26 mouse cellular contexts compared by ENCODE assay signal in the genomic region with DNA sequence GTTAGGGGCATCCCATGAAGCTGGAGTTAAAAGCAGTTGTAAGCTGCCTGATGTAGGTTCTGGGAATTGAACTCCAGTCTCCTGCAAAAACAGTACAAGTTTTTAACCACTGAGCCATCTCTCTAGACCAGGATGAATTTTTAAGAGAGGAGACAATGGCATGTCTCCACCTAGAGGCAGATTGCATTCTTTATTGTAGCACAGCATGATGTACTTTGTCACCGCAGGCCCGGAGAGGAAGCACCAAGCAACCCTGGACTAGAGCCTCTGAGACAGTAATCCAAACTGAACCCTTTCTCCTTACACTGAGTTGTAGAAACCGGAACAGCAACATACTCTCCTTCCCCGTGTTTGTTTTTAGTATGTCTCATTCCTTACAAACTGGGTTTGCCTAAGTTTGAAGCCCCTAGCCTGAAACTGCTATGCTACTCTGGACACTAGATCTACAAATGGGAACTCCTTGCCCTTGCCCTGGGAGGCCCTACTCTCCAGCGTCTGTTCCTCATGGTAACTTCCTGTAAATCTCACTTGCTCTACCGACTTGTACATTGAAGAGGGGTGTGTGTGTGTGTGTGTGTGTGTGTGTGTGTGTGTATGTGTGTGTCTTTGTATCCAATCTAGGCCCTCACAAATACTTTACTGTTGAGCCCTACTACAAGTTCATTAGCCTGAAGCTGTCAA. TPM values are rescaled to one million over a fixed set of nuclear protein-coding genes. Genes with fewer than 3 reads are reported as not detected.
A peak's percentile ranks its signal among the peaks of the same experiment; 100 is the strongest.
DNase-seq lines count a peak whose midpoint lies in the region; ATAC-seq and TF ChIP-seq lines count a peak whose summit lies in the region.
"Had no signal": no experiment of that assay in that cellular context is flagged by ENCODE, and none has a peak within 500 bp of the region (broad histone marks: within the 10 kb centered on the region; RNA-seq: fewer than 3 reads in every experiment).

No protein-coding gene starts in this region.

- H3K9ac ChIP-seq in heart, adult 2 months (ENCODE audit: low read depth, low read length), result no peak overlapping the region
- H3K9ac ChIP-seq in lung, embryonic 14.5 days, result no peak overlapping the region
- H3K9ac ChIP-seq: forebrain, embryonic 13.5 days; hindbrain, embryonic 12.5 days; limb, embryonic 12.5 days; neural tube, embryonic 13.5 days had no signal

- 66% methylated on average over 6 of the region's 6 CpGs for WGBS in heart, adult 2 months
- WGBS in lung, embryonic 14.5 days, result 76% methylated on average over 6 of the region's 6 CpGs

- no peak overlapping the region for H3K4me2 ChIP-seq in lung, embryonic 14.5 days
- H3K4me2 ChIP-seq: forebrain, embryonic 13.5 days; hindbrain, embryonic 12.5 days; limb, embryonic 12.5 days; neural tube, embryonic 13.5 days had no signal

- no peak for ATAC-seq in lung, embryonic 14.5 days (ENCODE audit: insufficient read depth)
- ATAC-seq in Patski, result no peak
- peak; percentile 43 for ATAC-seq in megakaryocyte progenitor cell, adult 5-6 weeks (replicated peaks; ENCODE audit: poor library complexity)
- ATAC-seq in frontal cortex, adult (ENCODE audit: low TSS enrichment), result no peak
- ATAC-seq: forebrain, embryonic 13.5 days had no signal

- H3K9me3 ChIP-seq in lung, embryonic 14.5 days (ENCODE audit: low read depth, low read length), result no peaks in the 10 kb centered on the region
- H3K9me3 ChIP-seq: forebrain, embryonic 13.5 days; hindbrain, embryonic 12.5 days; limb, embryonic 12.5 days; neural tube, embryonic 13.5 days had no signal

- DNase-seq in heart, adult 2 months, result no peak
- DNase-seq in heart, adult 18-20 months, result no peak
- no peak for DNase-seq in lung, embryonic 14.5 days
- DNase-seq in lung, postnatal 4 days, result no peak
- no peak for DNase-seq in Patski (ENCODE audit: low read depth, low spot score)
- DNase-seq in T-cell, adult 2 months (ENCODE audit: low spot score), result no peak
- DNase-seq: adrenal gland, adult 2 months; cerebellum, adult 18-20 months; embryo, embryonic 11 days; heart, adult 11 months; kidney, adult 18-20 months; lung, adult 18-20 months; right cerebral cortex, postnatal 4 days had no signal

- no peaks in the 10 kb centered on the region for H3K4me1 ChIP-seq in heart, adult 2 months (ENCODE audit: control insufficient read depth, insufficient read depth, low read length)
- H3K4me1 ChIP-seq in lung, embryonic 14.5 days (ENCODE audit: insufficient read depth), result no peaks in the 10 kb centered on the region
- H3K4me1 ChIP-seq: forebrain, embryonic 13.5 days; hindbrain, embryonic 12.5 days; limb, embryonic 12.5 days; neural tube, embryonic 13.5 days had no signal

- H3K27ac ChIP-seq in heart, adult 2 months, result no peak overlapping the region
- H3K27ac ChIP-seq in lung, embryonic 14.5 days (ENCODE audit: low read depth), result no peak overlapping the region
- H3K27ac ChIP-seq: forebrain, embryonic 13.5 days; hindbrain, embryonic 12.5 days; limb, embryonic 12.5 days; neural tube, embryonic 13.5 days had no signal

- in situ Hi-C loops in Patski (cut with MboI; ENCODE audit: low pct_unique_long_range_greater_than_20kb), result loop anchor here (10.0 kb wide), 1 partner anchor 208 kb away; no protein-coding TSS in a partner anchor

- TF ChIP-seq CTCF in heart, adult 2 months (IDR thresholded peaks at IDR 0.05), result peak; percentile 18
- 0 out of 2 replicates have a peak, but pooled peaks have one; percentile 10 for TF ChIP-seq CTCF in lung, embryonic 14.5 days (IDR thresholded peaks at IDR 0.05; ENCODE audit: low read depth)
- peak; percentile 13 for TF ChIP-seq CTCF in Patski (IDR thresholded peaks at IDR 0.05)

- POLR2A ChIA-PET in Patski (lab: Charles Lee), result no interaction called here

- CTCF ChIA-PET in Patski (lab: Charles Lee), result no interaction called here

- intact Hi-C loops in heart, adult 2 months (cut with DNase I), result no loop called here

- no peak for TF ChIP-seq POLR2A in heart, adult 2 months (IDR thresholded peaks at IDR 0.05; ENCODE audit: insufficient read depth, low read depth, low read length)

- H3K79me2 ChIP-seq in heart, adult 2 months (replicated peaks; ENCODE audit: control insufficient read depth, insufficient read depth, low read length), result no peaks in the 10 kb centered on the region

- no peak for TF ChIP-seq EP300 in heart, adult 2 months (IDR thresholded peaks at IDR 0.05; ENCODE audit: insufficient read depth, low read depth, low read length)

- H3K27me3 ChIP-seq in heart, adult 2 months (ENCODE audit: control insufficient read depth, insufficient read depth, low read length), result no peaks in the 10 kb centered on the region
- H3K27me3 ChIP-seq in lung, embryonic 14.5 days (ENCODE audit: insufficient read depth, low read length), result no peaks in the 10 kb centered on the region
- no peaks in the 10 kb centered on the region for H3K27me3 ChIP-seq in Patski
- H3K27me3 ChIP-seq: forebrain, embryonic 13.5 days; hindbrain, embryonic 12.5 days; limb, embryonic 12.5 days; neural tube, embryonic 13.5 days had no signal

- no peaks in the 10 kb centered on the region for H3K36me3 ChIP-seq in heart, adult 2 months (ENCODE audit: control insufficient read depth, insufficient read depth, low read length)
- no peaks in the 10 kb centered on the region for H3K36me3 ChIP-seq in lung, embryonic 14.5 days (ENCODE audit: insufficient read depth)
- H3K36me3 ChIP-seq: hindbrain, embryonic 12.5 days; limb, embryonic 12.5 days; neural tube, embryonic 13.5 days had no signal

- no peak overlapping the region for H3K4me3 ChIP-seq in heart, adult 2 months
- H3K4me3 ChIP-seq in lung, embryonic 14.5 days (ENCODE audit: low read depth, low read length), result no peak overlapping the region
- H3K4me3 ChIP-seq: forebrain, embryonic 13.5 days; hindbrain, embryonic 12.5 days; limb, embryonic 12.5 days; neural tube, embryonic 13.5 days had no signal

RNA-seq across cellular contexts. Expression of a gene that starts 13.4 kb away (rescaled TPM):
- total RNA-seq in heart, adult 2 months (2021), result not detected
- polyA plus RNA-seq in heart, adult 2 months (2012; rRNA removed), result not detected in 2 replicates
- not detected for total RNA-seq in heart, adult 18-20 months (2021)
- not detected in 2 replicates for polyA plus RNA-seq in lung, embryonic 14.5 days (2014; fragmentation: Nextera tagmentation; extraction: Ambion mirVana)
- polyA plus RNA-seq in Patski (2021), result 0.15 TPM
- not detected in 2 replicates for total RNA-seq in megakaryocyte progenitor cell, adult 5-6 weeks (2015)
- total RNA-seq in megakaryocyte progenitor cell, adult 5-6 weeks (2017), result 1.3 and 2.2 TPM in 2 replicates
- total RNA-seq: adrenal gland, adult 2 months; gastrocnemius, adult 18-20 months; layer of hippocampus, adult 18-20 months; left cerebral cortex, adult 8-10 months; monocyte, adult 5-6 weeks had no signal
- polyA plus RNA-seq: adrenal gland, adult 2 months; forebrain, embryonic 13.5 days; heart, embryonic 16.5 days; hindbrain, embryonic 12.5 days; limb, embryonic 12.5 days; neural tube, embryonic 13.5 days; stomach, embryonic 14.5 days had no signal

RNA-seq across cellular contexts. Expression of a gene that starts 46.4 kb away (rescaled TPM):
- 10 to 100 TPM; 49.1 to 50.9 TPM for total RNA-seq in heart, adult 2 months (2021)
- polyA plus RNA-seq in heart, adult 2 months (2012; rRNA removed), result 4.4 and 11.2 TPM in 2 replicates
- total RNA-seq in heart, adult 18-20 months (2021), result 10 to 100 TPM; 49.8 to 58.4 TPM
- polyA plus RNA-seq in lung, embryonic 14.5 days (2014; fragmentation: Nextera tagmentation; extraction: Ambion mirVana), result 92.2 and 97.4 TPM in 2 replicates
- polyA plus RNA-seq in Patski (2021), result 84.8 TPM
- 98.7 and 111 TPM in 2 replicates for total RNA-seq in megakaryocyte progenitor cell, adult 5-6 weeks (2015)
- 125 and 164 TPM in 2 replicates for total RNA-seq in megakaryocyte progenitor cell, adult 5-6 weeks (2017)

RNA-seq across cellular contexts. Expression of a gene that starts 56.2 kb away (rescaled TPM):
- total RNA-seq in heart, adult 2 months (2021), result not detected
- polyA plus RNA-seq in heart, adult 2 months (2012; rRNA removed), result not detected in 2 replicates
- total RNA-seq in heart, adult 18-20 months (2021), result not detected
- polyA plus RNA-seq in lung, embryonic 14.5 days (2014; fragmentation: Nextera tagmentation; extraction: Ambion mirVana), result not detected in 2 replicates
- polyA plus RNA-seq in Patski (2021), result not detected
- not detected in 2 replicates for total RNA-seq in megakaryocyte progenitor cell, adult 5-6 weeks (2015)
- total RNA-seq in megakaryocyte progenitor cell, adult 5-6 weeks (2017), result not detected in 2 replicates
- total RNA-seq: adrenal gland, adult 2 months; gastrocnemius, adult 18-20 months; layer of hippocampus, adult 18-20 months; left cerebral cortex, adult 8-10 months; megakaryocyte-erythroid progenitor cell, adult 5-6 weeks; monocyte, adult 5-6 weeks had no signal
- polyA plus RNA-seq: adrenal gland, adult 2 months; forebrain, embryonic 13.5 days; heart, embryonic 16.5 days; hindbrain, embryonic 12.5 days; limb, embryonic 12.5 days; neural tube, embryonic 13.5 days; stomach, embryonic 14.5 days had no signal
